Mouse (Mus musculus): Measurements from ENCODE around the gene Snx8. TPM values are rescaled to one million over a fixed set of nuclear protein-coding genes. Genes with fewer than 3 reads are reported as not detected.
A peak's percentile ranks its signal among the peaks of the same experiment; 100 is the strongest.

Snx8 gene
- polyA plus RNA-seq, 1 experiment from 2014 or later, result 36.7 TPM

DNA sequence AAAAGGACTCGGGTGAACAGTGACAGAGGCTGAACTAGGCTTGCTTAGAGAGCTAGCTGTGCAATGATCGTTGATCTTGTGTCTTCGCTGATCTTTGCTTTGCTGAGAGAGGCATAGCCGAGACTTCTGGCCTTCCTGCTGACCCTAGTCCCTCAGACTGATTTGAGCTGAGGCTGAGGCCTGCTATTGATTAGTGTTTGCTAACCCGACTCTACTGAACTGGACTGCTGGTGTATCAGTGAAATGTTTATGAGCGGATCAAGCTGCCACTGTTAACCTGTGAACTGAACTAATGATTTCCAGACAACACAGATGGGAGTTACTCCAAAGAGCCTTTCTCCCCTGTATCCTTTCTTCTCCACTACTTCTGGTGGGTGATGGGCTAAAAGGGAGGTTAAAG, 16.1 kb upstream of the Snx8 start:
- H3K4me2 ChIP-seq, result no peak overlapping the region
- H3K36me3 ChIP-seq, result no peaks in the 10 kb centered on the region
- no peak overlapping the region for H3K4me3 ChIP-seq (replicated peaks)
- H3K27ac ChIP-seq (replicated peaks), result no peak overlapping the region
- H3K27me3 ChIP-seq (replicated peaks), result no peaks in the 10 kb centered on the region
- WGBS, result 85% methylated on average over 6 of the region's 6 CpGs
- no peaks in the 10 kb centered on the region for H3K9me3 ChIP-seq (replicated peaks)
- H3K9ac ChIP-seq (replicated peaks), result no peak overlapping the region
- ATAC-seq (ENCODE audit: low FRiP score), result no peak
- no peaks in the 10 kb centered on the region for H3K4me1 ChIP-seq

DNA sequence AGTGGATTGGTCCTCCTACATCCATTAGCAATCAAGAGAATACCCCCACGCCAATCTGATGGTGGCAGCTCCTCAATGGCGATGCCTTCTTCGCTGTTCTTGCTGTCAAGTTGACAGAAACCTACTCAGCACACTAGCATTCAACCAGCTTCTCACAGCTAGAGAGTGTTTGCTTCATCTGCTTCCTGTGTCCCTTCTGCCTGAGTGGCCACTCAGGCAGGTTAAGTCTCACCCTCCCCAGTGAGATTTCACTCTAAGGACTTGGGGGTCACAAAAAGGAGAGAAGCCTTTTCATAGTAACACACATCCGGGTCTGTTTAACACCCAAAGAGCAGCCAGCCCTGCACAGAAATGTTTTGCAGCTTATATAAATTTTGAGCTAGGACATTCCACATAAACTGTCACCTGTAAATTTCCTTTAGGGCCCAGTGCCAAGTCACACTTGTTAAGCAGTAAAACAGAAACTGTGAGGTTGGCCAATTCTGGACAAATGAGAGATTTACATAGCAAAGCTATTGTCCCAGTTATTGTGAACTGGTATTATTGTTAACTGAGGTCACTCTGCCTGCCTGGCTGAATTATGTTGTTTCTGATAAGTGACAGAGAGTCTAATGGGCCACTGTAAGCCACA, 13.7 kb upstream of the Snx8 start:
- no peaks in the 10 kb centered on the region for H3K9me3 ChIP-seq (replicated peaks)
- H3K27me3 ChIP-seq (replicated peaks), result no peaks in the 10 kb centered on the region
- no peak overlapping the region for H3K9ac ChIP-seq (replicated peaks)
- WGBS, result 81% methylated on average over 4 of the region's 4 CpGs
- H3K4me2 ChIP-seq, result no peak overlapping the region
- ATAC-seq (ENCODE audit: low FRiP score), result no peak
- H3K4me3 ChIP-seq (replicated peaks), result no peak overlapping the region
- H3K36me3 ChIP-seq, result no peaks in the 10 kb centered on the region
- no peak overlapping the region for H3K27ac ChIP-seq (replicated peaks)
- no peaks in the 10 kb centered on the region for H3K4me1 ChIP-seq

DNA sequence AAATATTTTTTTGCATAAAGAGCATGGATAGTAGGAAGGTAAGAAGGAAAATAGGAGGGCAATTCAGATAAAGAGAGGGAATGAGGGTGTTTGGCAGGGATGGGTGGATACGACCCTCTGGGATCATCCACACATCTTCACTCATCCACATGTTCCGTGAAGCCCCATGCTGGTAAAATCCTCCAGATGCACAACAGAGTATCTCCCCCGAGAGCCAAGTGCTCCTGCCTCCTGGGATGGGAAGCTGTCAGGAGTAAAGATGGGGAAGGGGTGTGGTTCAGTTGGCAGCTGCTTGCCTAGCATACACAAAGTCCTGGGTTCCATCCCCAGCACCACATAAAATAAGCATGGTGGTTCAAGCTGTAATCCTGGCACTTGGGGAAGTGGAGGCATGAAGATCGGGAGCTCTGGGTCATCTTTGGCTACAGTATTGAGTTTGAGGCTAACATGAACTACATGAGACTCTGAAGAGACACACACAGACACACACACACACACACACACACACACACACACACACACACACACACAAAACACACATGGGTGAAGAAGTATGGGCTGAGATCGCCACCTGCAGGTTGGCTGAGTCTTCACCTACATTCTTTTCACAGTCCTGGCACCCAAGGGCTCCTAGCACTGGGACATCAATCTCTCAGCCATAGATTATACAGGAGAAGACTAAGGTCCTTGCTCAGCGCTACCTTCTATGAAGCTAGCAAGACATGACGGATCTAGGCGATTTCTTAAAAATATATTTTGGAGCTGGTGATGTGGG, 7.3 kb upstream of the Snx8 start:
- H3K36me3 ChIP-seq, result no peaks in the 10 kb centered on the region
- H3K27ac ChIP-seq (replicated peaks), result no peak overlapping the region
- no peak overlapping the region for H3K4me2 ChIP-seq
- no peaks in the 10 kb centered on the region for H3K9me3 ChIP-seq (replicated peaks)
- H3K4me1 ChIP-seq, result no peaks in the 10 kb centered on the region
- no peaks in the 10 kb centered on the region for H3K27me3 ChIP-seq (replicated peaks)
- no peak overlapping the region for H3K9ac ChIP-seq (replicated peaks)
- no peak for ATAC-seq (ENCODE audit: low FRiP score)
- H3K4me3 ChIP-seq (replicated peaks), result no peak overlapping the region
- 66% methylated on average over 8 of the region's 8 CpGs for WGBS

DNA sequence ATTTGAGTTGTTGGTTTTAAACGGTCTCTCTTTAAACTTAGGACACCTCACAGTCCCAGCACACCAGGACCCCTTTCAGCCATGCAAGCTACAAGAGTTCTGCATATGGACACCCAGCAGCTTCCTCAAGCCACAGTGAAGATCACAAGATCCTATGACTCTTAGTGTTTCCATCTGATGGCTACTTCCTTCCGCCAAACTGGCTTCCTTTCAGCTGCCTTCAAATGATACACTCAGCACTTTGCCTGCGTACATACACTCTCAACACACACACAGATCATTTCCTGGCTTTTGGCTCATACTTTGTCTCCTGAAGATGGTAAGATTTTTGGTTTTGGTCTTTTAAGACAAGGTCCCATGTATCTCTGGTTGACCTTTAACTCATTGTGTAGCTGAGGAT, 3.6 kb upstream of the Snx8 start:
- 89% methylated on average over 3 of the region's 3 CpGs for WGBS
- H3K4me1 ChIP-seq, result peaks cover 15% of the 10 kb centered on the region
- H3K9me3 ChIP-seq (replicated peaks), result no peaks in the 10 kb centered on the region
- H3K36me3 ChIP-seq, result no peaks in the 10 kb centered on the region
- no peaks in the 10 kb centered on the region for H3K27me3 ChIP-seq (replicated peaks)
- H3K4me3 ChIP-seq (replicated peaks), result no peak overlapping the region
- H3K27ac ChIP-seq (replicated peaks), result no peak overlapping the region
- no peak overlapping the region for H3K4me2 ChIP-seq
- no peak overlapping the region for H3K9ac ChIP-seq (replicated peaks)
- no peak for ATAC-seq (ENCODE audit: low FRiP score)

DNA sequence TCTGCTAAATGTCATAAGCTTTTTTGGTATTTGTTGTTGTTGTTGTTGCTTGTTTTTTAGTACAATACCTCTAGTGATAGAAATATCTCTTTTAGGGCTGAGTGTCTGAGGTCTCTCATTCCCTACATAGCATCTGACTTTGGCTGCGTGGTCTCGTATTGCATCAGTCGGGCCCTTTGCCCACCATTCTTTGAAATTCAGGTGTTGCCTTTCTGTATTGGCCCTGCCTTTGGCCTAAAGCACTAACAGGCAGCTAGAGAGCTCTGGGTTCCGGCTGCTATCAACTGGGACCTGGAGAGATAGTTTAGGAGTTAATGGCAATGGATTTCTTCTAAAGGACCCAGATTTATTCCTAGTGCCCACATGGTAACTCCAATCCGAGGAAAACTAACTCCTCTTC, 2.9 kb upstream of the Snx8 start:
- 92% methylated on average over 5 of the region's 5 CpGs for WGBS
- H3K9me3 ChIP-seq (replicated peaks), result no peaks in the 10 kb centered on the region
- H3K36me3 ChIP-seq, result no peaks in the 10 kb centered on the region
- no peak overlapping the region for H3K4me2 ChIP-seq
- no peak overlapping the region for H3K9ac ChIP-seq (replicated peaks)
- H3K4me1 ChIP-seq, result peaks cover 22% of the 10 kb centered on the region
- H3K27me3 ChIP-seq (replicated peaks), result no peaks in the 10 kb centered on the region
- H3K4me3 ChIP-seq (replicated peaks), result no peak overlapping the region
- no peak for ATAC-seq (ENCODE audit: low FRiP score)
- no peak overlapping the region for H3K27ac ChIP-seq (replicated peaks)

DNA sequence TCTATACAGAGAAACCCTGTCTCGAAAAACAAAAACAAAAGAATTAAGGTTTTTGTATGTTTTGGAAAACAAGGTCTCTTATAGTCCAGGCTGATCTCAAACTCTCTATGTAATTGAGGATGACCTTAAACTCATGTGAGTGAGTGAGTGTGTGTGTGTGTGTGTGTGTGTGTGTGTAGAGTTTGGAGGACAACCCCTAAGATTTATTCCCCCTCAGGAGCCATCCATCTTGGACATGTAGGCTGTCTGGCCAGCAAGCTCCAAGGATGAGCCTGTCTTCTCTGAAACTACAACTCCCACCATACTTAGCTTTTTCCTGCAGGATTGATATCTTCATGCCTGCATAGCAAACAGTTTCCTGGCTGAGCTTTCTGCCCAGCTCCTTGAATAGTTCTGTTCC, 2.4 kb upstream of the Snx8 start:
- Histone ChIP-seq H3K27ac (replicated peaks) (no peak overlapping the region), H3K9ac (replicated peaks) (no peak overlapping the region), H3K27me3 (replicated peaks) (no peaks in the 10 kb centered on the region), H3K4me1 (peaks cover 27% of the 10 kb centered on the region), H3K4me2 (no peak overlapping the region), H3K9me3 (replicated peaks) (no peaks in the 10 kb centered on the region), H3K4me3 (replicated peaks) (no peak overlapping the region), H3K36me3 (no peaks in the 10 kb centered on the region)
- no peak for ATAC-seq (ENCODE audit: low FRiP score)
- WGBS, result 69% methylated on average over 1 of the region's 1 CpGs

DNA sequence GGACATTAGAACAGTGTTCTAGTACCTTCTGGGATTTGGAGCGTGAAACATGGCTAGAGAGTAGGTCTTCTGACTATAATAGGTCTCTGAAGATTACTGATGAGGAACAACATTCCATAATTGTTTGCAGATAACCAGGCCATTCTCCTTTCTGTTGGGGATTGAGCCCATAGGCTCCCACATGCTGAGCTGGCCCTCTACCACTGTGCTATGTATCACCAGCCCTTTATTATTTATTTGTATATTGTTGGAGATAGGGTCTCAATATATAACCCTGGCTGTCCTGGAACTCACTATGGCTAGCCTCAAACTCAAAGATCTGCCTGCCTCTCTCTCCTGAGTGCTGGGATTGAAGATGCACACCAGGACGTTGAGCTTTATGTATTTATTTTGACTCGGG, 585 bp upstream of the Snx8 start:
- ATAC-seq (ENCODE audit: low FRiP score), result peak; percentile 21; the same call in 1 of the 2 replicates
- Histone ChIP-seq H3K4me1 (peaks cover 27% of the 10 kb centered on the region), H3K27me3 (replicated peaks) (no peaks in the 10 kb centered on the region), H3K4me3 (replicated peaks) (peak overlapping the region; percentile 76), H3K27ac (replicated peaks) (peak overlapping the region; percentile 60; the same call in 1 of the 2 replicates), H3K9me3 (replicated peaks) (no peaks in the 10 kb centered on the region), H3K9ac (replicated peaks) (peak overlapping the region; percentile 78; the same call in 1 of the 2 replicates), H3K36me3 (no peaks in the 10 kb centered on the region), H3K4me2 (peak overlapping the region; percentile 94)
- 62% methylated on average over 3 of the region's 3 CpGs for WGBS

DNA sequence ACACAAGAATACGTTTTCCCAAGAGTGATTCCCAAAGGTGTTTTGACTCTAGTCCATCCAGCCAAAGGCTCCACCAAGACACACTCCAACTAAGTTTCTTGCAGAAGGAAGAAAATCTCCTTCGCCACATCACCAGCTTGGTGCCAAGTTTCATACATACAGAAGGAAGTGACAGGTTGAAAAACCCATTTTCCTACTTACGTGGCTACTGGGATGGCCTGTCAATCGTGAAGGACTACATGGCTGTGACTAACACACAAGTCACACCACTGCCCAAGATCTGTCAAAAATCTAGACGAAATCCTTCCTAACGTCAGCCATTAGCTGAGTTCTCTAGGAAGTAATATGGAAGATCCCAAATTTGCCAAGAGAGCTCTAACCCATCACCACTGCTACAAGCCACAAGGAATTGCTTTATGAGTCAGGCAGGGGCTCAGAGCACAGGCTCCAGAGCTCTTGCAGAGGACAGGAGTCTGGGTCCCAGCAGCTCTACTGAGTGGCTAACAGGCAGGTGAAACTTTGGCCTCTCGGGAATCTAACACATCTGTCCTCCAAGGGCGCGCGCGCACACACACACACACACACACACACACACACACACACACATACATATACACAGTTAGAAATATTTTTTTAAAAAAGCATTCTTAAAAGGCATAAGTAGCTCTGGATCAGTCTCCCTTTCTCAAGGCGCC, 1.1 kb downstream of the Snx8 start:
- ATAC-seq (ENCODE audit: low FRiP score), result no peak
- peak overlapping the region; percentile 78 for H3K9ac ChIP-seq (replicated peaks)

DNA sequence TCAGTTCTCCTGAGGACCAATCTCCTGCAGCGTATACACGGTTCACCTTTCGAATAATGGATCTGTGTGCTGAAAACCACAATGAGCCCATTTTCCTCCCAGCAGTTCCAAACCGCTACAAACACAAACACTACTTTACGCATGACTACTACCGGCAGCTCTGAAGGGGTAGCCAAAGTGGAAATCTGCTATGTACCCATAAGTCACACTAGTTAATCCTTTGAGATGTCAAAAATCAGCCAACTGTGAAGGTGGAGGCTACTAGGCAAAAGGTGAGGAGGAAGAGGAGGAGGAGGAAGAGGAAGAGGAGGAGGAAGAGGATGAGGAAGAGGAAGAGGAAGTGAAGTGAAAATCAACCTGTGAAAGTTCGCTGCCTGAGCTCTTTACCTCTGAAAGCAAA, 1.8 kb downstream of the Snx8 start:
- 82% methylated on average over 7 of the region's 7 CpGs for WGBS
- Histone ChIP-seq H3K36me3 (no peaks in the 10 kb centered on the region), H3K27me3 (replicated peaks) (no peaks in the 10 kb centered on the region), H3K9me3 (replicated peaks) (no peaks in the 10 kb centered on the region), H3K4me1 (peaks cover 27% of the 10 kb centered on the region), H3K4me2 (peak overlapping the region; percentile 94), H3K4me3 (replicated peaks) (no peak overlapping the region), H3K9ac (replicated peaks) (no peak overlapping the region), H3K27ac (replicated peaks) (no peak overlapping the region)
- ATAC-seq (ENCODE audit: low FRiP score), result no peak

More for the DNA sequence above, 1.1 kb downstream of the Snx8 start:
- peak overlapping the region; percentile 76 for H3K4me3 ChIP-seq (replicated peaks)
- H3K4me2 ChIP-seq, result peak overlapping the region; percentile 94
- H3K4me1 ChIP-seq, result peaks cover 27% of the 10 kb centered on the region
- H3K36me3 ChIP-seq, result no peaks in the 10 kb centered on the region
- 76% methylated on average over 12 of the region's 12 CpGs for WGBS
- no peak overlapping the region for H3K27ac ChIP-seq (replicated peaks)
- no peaks in the 10 kb centered on the region for H3K9me3 ChIP-seq (replicated peaks)
- no peaks in the 10 kb centered on the region for H3K27me3 ChIP-seq (replicated peaks)

DNA sequence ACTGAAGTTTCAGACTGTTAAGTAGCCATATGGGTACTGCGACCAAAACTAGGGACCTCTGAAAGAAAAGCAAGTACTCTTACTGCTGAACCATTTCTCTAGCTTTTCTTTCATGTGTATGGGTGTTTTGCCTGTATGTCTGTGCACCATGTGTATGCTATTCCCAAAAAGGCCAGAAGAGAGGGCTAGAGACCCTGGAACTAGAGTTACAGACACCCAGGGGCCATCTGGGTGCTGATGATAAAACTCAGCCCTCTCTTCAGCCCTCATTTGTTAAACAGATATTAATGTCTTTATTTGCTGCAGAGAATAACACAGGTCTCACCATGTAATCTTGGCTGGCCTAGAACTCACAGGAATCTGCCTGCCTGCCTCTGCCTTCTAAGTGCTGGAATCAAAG, 4.6 kb downstream of the Snx8 start:
- 94% methylated on average over 1 of the region's 1 CpGs for WGBS
- Histone ChIP-seq H3K4me2 (no peak overlapping the region), H3K27me3 (replicated peaks) (no peaks in the 10 kb centered on the region), H3K4me3 (replicated peaks) (no peak overlapping the region), H3K4me1 (peaks cover 26% of the 10 kb centered on the region), H3K27ac (replicated peaks) (no peak overlapping the region), H3K9ac (replicated peaks) (no peak overlapping the region), H3K9me3 (replicated peaks) (no peaks in the 10 kb centered on the region), H3K36me3 (no peaks in the 10 kb centered on the region)
- ATAC-seq (ENCODE audit: low FRiP score), result no peak

DNA sequence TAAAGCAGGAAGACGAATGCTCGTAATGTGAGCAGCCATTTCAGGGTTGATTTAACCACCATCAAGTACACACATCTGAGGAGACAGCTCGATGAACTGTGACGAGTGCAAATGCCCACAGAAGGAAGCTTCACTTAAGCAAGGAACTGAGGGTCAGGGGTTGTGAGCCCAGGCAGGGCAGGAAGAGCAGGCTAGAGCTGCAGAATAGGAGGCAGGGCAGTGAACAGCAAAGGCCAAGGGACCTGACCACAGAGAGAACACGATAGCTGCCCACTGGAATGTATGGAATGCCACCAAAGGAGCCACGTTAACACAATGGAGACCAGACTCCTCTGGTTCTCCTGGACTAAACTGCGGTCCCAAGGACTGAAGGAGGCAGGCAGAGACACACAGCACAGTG, 5.5 kb downstream of the Snx8 start:
- no peaks in the 10 kb centered on the region for H3K36me3 ChIP-seq
- H3K4me2 ChIP-seq, result no peak overlapping the region
- WGBS, result 38% methylated on average over 7 of the region's 7 CpGs
- H3K4me1 ChIP-seq, result peaks cover 21% of the 10 kb centered on the region
- no peak overlapping the region for H3K9ac ChIP-seq (replicated peaks)
- no peak overlapping the region for H3K4me3 ChIP-seq (replicated peaks)
- H3K27me3 ChIP-seq (replicated peaks), result no peaks in the 10 kb centered on the region
- no peak overlapping the region for H3K27ac ChIP-seq (replicated peaks)
- no peak for ATAC-seq (ENCODE audit: low FRiP score)
- no peaks in the 10 kb centered on the region for H3K9me3 ChIP-seq (replicated peaks)

DNA sequence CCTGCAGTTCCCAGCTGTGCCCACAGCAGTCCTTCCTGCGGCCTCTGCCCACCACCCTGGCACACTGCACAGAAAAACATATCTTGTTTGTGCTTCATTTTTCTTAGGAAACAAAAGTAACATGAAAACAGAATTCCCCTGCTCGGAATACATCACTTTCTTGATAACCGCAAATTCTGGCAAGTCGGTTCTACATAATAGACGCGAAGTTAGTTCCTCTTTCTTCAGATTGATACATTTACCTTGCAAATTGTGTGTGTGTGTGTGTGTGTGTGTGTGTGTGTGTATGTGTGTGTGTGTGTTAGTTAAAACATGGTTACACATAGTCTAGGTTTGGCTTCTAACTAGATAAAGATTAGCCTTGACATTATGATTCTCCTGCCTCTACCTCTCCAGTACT, 6.4 kb downstream of the Snx8 start:
- Histone ChIP-seq H3K4me1 (peaks cover 12% of the 10 kb centered on the region), H3K36me3 (no peaks in the 10 kb centered on the region), H3K9ac (replicated peaks) (no peak overlapping the region), H3K9me3 (replicated peaks) (no peaks in the 10 kb centered on the region), H3K27ac (replicated peaks) (no peak overlapping the region), H3K4me3 (replicated peaks) (no peak overlapping the region), H3K4me2 (no peak overlapping the region), H3K27me3 (replicated peaks) (no peaks in the 10 kb centered on the region)
- no peak for ATAC-seq (ENCODE audit: low FRiP score)
- 94% methylated on average over 6 of the region's 6 CpGs for WGBS

Measured in neural tube, embryonic 15.5 days (tissue).